Mouse (Mus musculus) lung, postnatal 4 days (tissue): ENCODE measurements at regions not wholly inside any gene's neighbourhood (a gene's known extent, or its start where the extent isn't known, plus 50 kb on each side); places are given as distances from the start of the nearest gene placed in this dataset.

Experiments
- DNase-seq, 2 experiments: peaks; one replicate each; pipeline ENCODE4 v3.0.0; 2021

DNA sequence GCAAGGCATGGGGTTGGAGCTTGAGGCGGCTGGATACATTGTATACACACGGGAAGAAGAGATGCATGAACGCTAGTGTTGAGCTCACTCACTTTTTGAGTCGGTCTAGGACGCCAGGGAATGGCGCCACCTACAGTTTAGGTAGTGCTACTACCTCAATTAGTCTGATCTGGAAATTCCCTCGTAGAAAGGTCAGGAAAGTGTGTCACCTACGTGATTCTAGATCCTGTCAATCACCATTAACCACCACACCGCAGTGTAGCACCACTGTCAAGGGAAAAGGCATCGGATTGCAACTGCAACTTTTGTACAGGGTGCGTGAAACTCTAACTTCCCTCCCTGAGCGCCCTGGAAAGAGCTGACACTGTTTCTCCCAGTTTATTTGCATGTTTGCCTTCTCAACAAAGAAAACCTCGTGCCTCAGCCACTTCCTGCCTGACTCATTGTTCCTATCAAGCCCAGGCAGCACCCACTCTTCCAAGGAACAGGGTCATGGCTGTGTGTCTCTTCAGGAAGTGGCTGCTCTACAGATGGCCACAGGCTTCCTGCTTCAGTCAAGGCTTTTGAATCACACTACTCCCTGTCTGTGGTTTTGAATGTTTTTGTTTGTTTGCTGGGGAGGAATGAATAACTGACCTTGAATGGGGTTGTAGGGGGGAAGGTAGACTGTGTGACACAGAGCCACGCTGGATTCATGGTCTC lies 231.6 kb upstream of the Jmjd1c start:
- peak; percentile 64 to 66 for DNase-seq

DNA sequence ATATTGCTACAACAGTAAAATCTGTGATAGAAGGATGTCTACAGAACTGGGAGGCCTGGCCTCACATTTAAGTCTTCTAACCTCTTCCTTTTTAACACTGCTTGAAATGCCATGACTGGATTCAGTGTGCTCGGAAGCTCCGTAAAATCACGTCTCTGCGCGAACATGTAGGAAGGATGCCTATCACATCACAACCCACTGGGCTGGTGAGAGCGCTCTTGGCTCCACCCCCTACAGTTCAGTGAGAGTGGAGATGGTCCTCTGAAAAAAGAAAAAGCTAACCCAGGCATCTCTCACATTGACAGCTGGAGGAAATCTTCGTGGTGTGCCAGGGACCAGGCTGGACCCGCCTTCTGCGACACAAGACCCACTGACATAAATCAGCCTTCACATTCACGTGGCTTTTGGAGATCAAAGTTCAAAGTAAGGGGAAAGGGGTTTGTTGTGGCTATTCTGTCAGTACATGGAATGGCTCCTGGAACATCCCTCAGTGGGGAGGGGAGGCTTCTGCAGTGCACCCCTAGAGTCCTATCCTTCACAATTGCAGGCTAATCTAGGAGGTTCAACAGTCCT lies 230.8 kb upstream of the Jmjd1c start:
- peak in 1 of 2 experiments; percentile 27 for DNase-seq

DNA sequence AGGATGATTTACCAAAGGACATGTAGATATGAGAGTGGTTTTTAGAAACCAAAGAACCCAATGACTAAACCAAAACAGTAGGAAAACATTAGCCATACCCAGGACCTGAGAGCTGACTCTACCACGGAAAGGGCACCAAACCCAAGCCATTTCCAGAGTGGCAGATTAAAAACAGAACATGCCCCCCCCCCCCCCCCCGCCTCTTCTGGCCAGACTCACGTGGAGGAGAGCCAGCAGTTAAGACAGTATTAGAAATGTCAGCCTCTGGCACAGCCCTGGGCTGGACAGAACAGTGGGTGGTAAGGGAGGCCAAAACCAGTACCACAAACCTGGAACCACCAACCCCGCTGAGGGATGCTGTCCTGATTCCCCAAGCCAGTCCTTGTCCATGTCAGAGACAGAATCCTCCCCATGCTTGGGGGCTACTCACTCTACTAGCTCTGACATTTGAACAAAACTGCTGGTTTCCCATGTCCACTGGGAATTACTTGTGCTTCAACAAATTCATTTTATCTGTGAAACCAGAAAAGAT lies 224.7 kb upstream of the Jmjd1c start:
- no peak for DNase-seq

DNA sequence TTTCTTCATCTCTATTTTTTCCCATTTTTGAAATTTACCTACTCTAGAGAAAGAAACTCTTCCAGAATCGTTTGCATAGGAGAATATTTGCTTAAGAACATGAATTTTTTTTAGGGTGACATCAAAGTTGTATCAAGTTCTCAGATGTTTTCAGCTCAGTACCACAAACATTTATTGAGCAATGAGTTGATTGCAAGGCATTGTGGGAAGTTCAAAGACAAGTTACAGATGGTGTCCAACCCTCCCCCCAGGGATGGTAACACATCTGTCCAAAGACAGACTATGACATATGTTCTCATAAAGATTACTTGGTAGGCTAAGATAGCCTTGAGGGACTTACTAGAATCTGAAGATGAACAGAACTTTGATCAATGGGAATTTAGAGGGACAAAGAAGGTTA lies 224.3 kb upstream of the Jmjd1c start:
- DNase-seq = no peak

DNA sequence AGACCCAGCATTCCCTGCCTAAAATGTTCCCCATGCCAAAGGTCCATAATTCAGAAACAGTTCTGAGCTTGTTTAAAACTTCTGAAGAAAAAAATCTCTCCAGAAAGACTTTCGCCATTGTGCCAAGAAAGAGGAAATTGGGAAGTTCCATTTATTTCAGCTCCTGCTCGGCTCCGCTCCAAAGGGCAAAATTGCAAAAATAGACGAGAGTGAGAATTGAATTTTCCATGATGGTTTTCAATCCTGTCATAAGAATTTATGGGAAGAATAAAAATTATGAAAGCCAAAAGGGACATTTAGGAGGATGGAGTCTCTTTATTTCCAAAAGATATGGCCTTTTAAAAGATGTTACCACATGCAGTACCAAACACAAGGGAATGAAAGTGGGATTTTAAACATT lies 222.5 kb upstream of the Jmjd1c start:
- peak; percentile 54 to 62 for DNase-seq

DNA sequence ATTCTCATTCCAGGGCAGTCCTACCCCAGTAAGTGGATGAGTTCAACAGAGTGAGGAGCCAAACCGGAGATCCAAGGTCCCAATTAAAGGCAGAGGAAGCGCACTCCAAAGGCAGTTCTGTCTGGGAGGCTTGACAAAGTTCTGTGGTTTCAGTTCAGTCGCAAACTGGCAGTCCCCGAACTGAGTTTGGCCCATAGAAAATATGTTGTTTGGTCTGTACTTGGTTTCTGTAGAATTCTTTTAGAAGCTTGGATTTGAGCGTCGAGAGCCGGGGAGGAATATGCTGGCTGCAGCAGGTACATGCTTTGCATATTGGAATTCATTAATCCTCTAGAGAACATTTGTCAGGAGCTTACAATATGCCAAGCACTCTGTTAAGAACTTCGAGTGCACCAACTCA lies 216.9 kb upstream of the Jmjd1c start:
- no peak for DNase-seq

DNA sequence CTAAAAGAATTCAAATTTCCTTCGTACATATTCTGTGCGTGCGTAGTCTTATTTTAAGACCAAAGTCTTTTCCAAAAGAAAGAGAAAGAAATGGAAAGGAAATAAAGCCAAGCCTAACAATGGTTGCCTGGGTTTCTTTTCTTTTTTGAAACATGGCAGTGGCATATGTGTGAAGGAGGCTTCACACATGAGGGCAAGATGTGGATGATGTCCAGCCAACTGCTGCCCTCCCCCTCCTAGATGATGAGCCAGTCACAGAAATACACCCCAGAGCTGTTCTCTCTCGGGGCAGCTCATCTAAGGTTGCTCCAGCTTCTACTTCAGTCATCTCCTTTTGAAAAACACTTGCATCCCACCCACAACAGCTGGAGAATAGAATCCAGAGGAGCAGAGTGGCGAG lies 213.1 kb upstream of the Jmjd1c start:
- DNase-seq = no peak

DNA sequence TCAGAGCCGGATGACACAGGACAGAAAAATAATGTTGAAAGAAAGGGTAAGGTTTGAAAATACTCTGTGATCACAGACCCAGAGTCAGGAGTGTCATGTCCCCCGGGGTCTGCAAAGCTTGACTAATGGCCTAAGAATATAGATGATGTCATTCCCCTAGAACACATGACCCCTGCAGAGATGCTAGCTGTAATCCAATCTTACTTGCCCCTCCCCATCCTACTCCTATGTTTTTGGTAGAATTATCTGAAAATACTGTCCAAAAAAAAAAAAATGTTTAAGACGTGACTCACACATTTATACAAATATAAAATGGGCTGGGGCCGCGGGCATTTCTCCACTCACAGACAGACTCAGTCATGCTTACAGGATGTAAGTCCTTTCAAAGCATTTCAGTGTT lies 210.3 kb upstream of the Jmjd1c start:
- DNase-seq = no peak

DNA sequence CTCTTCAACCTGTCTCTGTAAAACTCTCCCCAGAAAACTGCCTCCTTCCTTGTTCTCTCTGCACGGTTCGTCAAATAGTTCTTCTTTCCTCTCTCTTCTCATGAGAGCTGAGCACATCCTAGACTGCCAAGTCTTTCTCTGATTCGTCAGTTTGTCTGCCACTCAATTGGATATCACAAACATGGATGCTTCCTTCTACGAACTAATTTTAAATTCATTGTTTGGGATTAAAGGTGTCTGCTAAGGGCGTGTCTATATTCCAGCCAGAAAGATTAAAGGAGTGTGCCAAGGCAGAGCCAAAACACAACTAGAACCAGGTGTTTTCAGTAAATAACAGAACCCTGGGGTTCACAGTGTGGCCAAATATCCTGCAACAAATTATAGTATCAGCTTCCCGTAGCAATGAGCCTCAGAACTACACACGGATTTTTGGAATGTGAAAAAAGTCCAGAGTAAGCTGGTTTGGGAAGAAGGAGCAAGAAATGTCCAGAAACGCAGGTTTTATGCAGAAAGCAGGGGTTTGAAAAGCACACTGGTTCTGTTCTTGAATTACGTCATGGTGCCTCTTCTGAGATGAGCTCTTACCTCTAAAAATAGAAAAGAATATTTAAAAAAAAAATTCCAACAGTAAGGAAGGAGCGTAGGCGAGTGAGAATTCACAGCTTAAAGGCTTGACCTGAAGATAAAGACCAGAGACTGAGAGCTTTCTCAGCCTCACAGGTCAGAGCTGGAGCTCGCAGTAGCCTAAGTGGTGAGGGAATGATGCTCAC lies 206.0 kb upstream of the Jmjd1c start:
- DNase-seq = no peak

DNA sequence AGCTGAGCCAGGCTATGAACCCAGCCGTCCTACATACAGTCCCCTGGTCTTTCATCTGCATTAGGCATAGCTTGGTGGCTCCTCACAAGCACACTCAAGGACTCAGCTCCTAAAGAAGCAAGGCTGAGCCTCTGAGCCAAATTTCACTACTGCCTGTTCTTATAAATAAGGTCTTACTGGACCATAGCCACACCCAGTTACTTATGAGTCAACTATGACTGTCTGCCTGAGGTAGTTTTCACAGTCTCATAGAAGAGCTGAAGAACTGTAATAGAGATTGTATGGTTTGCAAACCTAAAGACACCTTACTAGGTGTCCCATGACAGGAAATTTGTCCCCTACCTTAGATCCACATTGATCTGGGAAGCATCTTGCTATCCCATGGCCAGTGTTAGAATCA lies 204.1 kb upstream of the Jmjd1c start:
- no peak for DNase-seq

DNA sequence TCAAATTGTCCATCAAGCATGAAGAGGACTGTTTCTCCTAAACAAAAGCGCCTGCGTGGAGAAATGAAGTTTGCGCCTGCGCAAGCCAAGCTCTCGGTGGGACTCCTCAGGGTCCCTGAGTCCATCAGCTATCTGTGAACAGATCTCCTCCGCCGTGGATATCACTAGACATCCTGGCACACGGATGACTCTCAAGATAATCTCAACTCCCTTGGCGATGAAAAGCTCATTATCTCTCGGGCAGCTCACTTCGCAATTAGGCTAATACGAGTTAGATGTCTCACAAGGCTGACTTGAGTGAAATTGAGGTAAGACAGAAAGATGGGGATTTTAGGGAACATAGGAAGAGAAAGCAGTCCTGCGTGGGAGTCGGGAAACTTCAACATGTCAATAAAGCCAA lies 202.1 kb upstream of the Jmjd1c start:
- DNase-seq = no peak

DNA sequence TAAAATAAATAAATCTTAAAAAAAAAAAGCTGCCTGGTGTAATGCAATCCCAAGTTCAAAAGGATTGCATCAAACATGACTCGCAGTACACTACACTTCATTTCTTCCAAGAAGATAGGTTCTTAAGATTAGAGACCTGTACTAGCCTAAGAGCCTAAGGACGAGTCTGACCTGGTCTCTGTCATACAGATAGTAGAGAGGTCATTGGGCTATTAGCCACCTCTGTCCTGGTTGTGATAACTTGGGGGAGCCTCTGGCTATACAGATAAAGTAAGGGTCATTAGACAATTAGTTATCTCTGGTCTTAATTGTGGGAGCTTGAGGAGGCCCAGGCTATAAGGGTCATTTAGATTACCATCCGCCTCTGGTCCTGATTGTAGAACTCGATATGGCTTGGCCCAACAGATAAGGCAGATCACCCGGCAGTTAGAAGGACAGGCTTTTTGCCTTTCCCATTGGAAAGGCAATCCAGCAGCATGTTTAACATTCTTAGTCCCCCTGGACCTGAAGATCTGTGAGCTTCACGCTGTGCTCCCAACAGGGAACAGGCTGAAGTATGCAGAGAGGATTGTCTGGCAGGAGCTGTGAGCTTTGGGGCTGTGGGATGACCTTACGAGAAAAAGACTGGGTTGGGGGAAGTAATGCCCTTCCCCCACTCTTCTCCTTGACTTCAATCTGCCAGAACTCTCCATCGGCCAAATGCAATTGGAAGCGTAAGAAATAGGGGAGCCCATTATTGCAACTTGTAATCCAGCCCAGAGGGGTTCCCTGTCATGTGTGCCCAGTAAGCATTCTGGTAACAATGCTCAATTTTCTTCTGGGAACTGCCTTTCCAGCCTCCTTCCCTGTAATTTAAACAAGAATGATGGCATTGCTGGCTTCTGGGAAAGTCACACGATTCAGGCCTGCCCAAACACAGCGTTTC lies 199.0 kb upstream of the Jmjd1c start:
- DNase-seq = no peak

DNA sequence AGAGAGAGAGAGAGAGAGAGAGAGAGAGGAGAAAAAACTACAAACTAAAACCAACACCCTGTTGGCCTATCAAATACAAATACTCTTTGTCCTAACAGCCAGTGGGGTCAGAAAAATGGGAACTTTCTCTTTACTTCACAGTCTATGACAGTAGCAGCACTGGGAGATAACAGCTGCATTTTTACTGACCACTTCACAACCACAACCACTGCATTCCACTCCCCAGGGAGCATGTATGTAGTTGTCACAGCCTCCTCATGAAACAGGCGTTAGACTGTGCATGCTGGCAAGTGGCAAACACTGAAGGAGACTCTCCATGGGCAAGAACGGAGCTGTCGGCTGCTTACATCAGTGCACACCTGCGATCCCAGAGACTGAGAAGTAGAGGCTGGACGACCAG lies 196.2 kb upstream of the Jmjd1c start:
- DNase-seq = no peak

DNA sequence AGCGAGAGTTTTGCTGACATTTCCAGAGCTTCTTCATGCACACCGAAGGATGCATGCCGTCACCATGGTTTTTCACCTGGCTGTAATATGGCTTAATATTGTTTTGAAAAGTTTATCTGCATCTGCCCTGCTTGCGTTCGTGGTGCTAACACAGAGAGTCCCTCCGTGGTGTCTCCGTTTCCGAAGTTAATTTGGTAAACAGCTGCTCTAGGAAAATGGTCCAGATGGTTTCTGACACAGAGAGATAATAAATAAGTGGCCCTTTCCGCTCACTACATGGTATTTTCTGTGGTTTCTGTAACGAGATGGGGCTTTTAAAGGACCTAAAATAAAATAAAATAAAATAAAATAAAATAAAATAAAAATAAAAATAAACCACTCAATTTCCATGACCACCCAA lies 195.1 kb upstream of the Jmjd1c start:
- DNase-seq = no peak

DNA sequence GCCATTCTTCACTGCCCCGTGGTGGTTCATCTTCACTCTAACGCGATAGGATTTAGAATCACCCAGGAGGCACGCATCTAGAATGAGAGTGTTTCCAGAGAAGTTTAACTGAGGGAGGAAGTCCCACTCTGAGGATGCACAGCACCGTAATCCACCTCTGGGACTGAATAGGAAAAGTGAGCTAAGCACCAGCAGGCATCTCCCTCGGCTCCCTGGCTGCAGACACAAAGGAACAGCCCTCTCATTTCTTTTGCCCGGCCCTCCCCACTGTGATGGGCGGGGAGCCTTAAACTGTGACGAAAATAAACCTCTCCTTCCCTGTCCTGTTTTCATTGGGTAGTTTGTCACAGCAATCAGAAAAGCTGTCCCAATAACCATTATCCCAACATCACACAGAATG lies 194.1 kb upstream of the Jmjd1c start:
- no peak for DNase-seq

DNA sequence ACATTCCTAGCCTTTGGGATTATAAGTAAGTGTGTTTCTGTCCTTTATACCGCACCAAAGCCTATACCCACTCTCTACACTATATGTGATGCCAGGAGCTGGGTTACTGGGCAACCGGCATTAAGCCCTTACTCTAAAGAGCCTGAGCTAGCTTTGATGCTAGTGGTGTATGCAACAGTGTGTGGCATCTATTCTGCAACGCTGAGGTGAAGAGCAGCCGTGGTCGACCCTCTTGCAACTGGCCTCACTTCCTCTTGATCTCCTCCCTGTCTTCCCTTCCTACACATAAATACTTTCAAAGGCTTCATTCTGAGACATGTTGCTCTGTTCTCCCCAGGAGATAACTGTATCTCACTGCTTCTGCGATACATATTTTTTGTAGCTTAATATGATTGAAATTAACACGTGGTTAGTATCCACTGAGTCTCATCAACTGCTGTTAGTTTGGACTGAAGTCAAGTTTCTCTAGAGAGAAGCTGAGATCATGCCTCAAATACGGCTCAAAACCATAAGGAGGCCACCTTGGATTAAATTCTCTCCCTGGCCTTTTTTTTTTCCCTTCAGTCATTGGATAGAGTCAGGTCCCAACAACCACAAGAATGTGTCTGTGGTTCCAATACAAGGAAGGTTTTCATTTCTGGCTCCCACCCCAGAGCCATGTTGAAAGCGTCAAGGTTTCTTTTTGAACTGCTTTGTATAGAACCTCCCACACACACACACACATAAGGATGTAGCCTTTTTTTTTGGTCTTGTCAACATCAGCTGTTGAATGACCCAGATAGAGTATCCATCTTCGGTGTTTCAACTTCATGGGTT lies 191.2 kb upstream of the Jmjd1c start:
- no peak for DNase-seq

DNA sequence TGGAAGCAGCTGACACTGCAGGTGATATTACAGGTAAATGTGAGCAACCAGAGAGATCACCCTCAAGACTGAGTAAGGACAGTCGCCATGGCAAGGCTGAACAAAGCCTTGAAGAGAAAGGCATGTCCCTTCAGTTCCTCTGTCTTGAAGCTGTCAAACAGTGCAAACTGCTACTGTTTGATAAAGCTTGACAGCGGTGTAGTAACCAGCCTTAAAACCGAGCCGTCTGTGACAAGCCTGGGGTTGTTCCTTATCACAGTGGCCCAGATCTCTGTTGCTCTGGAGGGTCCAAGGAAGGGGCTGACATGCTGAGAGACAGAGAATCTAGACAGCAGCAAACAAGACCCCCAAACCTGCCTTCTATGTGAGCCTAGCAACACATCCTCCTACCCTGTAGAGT lies 188.1 kb upstream of the Jmjd1c start:
- DNase-seq = no peak

DNA sequence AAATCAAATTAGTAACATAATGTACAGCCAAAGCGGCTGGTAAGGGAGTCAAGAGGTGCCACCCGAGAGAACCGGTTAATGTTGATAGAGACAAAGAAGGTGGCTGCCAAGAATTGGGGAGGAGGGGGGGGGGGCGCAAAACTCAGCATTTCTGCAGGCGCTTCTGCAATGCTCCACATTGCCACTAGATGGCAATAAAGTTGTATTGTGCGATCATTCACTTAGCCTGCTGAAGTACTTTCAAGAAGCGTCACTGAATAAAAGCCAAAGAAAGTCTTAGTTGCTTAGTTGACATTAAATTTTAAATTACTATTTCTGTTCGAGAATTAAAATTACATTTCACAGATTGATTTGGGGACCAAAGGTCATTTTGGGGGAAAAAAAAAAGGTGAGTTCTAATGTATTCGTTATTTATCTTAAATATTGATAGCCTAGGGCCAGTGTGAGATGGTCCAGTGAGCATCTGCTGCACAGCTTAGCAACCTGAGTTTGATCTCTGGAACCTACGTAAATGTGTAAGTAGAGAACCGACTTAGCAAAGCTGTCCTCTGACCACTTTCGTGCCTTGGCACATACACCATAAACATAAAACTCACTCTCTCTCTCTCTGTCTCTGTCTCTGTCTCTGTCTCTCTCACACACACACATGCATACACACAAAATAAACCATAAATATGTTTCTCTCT lies 186.6 kb upstream of the Jmjd1c start:
- peak in 1 of 2 experiments; percentile 67 for DNase-seq

DNA sequence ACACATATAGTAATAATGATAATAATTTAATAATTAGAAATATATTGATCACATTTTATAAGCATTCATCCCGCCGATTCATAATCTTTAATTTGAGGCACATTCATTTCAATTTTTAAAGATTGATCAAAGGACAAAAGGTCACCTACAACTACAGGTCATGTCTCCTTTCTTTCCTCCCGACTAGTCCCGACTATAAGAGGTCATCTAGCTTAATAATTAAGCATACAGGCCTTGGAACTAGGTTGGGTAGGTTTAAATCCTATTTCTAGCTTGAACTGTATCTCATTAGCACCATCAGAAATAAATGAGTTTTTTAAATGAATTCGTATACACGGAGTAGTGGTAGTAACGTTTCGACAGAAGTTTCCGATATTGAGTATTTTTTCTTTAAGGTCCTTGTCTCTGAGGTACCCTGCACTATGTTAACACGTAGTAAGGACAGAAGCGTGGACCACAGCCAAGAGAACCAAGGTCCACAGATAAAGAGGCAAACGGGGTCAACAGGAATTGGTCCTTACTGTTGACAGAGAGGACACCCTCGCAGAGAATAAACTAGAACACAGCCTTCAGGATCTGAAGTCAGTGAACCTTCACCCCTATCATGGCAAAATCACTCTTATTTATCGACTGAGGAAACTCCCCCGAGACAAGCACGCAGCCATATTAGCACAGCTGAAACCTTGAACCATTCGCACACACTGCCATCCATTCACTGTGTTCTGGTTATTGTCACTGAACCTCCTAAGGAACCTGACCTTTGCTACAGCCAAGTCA lies 185.8 kb upstream of the Jmjd1c start:
- no peak for DNase-seq

DNA sequence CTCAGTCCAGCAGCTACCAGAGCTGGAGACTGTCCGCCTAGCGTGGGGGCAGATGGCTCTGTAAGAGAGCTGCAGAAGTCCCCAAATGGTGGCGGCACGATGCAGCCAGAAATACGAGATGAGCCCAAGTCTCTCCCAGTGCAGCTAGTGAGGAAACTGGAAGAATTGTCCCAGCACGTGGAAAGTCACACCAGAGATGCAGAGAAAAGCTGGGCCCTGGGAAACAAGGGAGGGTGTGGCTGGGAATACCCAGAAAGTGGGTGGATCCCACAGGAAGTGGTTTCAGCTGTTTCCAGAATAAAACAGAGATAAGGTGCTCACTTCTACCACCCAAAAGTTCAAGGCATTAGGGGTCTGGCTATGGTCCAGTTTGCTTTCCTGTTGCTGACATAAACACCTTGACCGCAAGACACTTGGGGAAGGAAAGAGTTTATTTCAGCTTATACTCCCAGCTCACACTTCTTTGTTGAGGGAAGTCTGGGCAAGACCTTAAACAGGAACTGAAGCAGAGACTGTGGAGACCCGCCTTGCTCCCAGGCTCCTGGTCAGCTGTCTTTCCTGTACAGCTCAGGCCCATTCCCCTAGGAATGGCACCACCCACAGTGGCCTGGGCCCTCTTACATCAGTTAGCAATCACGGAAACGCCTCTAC lies 184.5 kb upstream of the Jmjd1c start:
- peak; percentile 72 to 86 for DNase-seq
